Mouse (Mus musculus): Measurements from ENCODE around the gene Glis3. TPM values are rescaled to one million over a fixed set of nuclear protein-coding genes. Genes with fewer than 3 reads are reported as not detected.

Glis3 gene
- polyA plus RNA-seq, 1 experiment from 2014 or later: 1.4 TPM

- Histone ChIP-seq H3K4me2 (replicated peaks) (peak overlapping the region; percentile 82), H3K9ac (peak overlapping the region; percentile 48), H3K27ac (no peak overlapping the region), H3K36me3 (no peaks in the 10 kb centered on the region), H3K4me3 (peak overlapping the region; percentile 46), H3K4me1 (peaks cover 22% of the 10 kb centered on the region), H3K9me3 (no peaks in the 10 kb centered on the region), H3K27me3 (replicated peaks) (peaks cover 33% of the 10 kb centered on the region)
- under 1% methylated on average over 28 of the region's 28 CpGs for WGBS
- no peak; the same call in 1 of the 2 replicates for ATAC-seq (ENCODE audit: low FRiP score, low read depth)
Measured at GRCm38 (mm10) chr19:28679291-28679775, 544 bp downstream of the Glis3 start.

GRCm38 (mm10) chr19:28678646-28679270 lies 1.1 kb downstream of the Glis3 start:
- Histone ChIP-seq H3K9ac (peak overlapping the region; percentile 48; the same call in 1 of the 2 replicates), H3K4me1 (peaks cover 22% of the 10 kb centered on the region), H3K4me3 (peak overlapping the region; percentile 46), H3K4me2 (replicated peaks) (peak overlapping the region; percentile 82), H3K27ac (no peak overlapping the region), H3K36me3 (no peaks in the 10 kb centered on the region), H3K27me3 (replicated peaks) (peaks cover 33% of the 10 kb centered on the region), H3K9me3 (no peaks in the 10 kb centered on the region)
- under 1% methylated on average over 30 of the region's 30 CpGs for WGBS
- no peak for ATAC-seq (ENCODE audit: low FRiP score, low read depth)

- WGBS: under 1% methylated on average over 32 of the region's 32 CpGs
Measured at GRCm38 (mm10) chr19:28677728-28678438, 2.0 kb downstream of the Glis3 start.

GRCm38 (mm10) chr19:28677045-28677727 lies 2.7 kb downstream of the Glis3 start:
- no peaks in the 10 kb centered on the region for H3K36me3 ChIP-seq
- peak overlapping the region; percentile 46; the same call in 1 of the 2 replicates for H3K4me3 ChIP-seq
- WGBS: 26% methylated on average over 8 of the region's 8 CpGs
- no peak overlapping the region for H3K27ac ChIP-seq
- peaks cover 22% of the 10 kb centered on the region for H3K4me1 ChIP-seq
- peak overlapping the region; percentile 82 for H3K4me2 ChIP-seq (replicated peaks)
- peaks cover 33% of the 10 kb centered on the region for H3K27me3 ChIP-seq (replicated peaks)
- no peak overlapping the region for H3K9ac ChIP-seq
- ATAC-seq (ENCODE audit: low FRiP score, low read depth): no peak
- H3K9me3 ChIP-seq: no peaks in the 10 kb centered on the region

More at GRCm38 (mm10) chr19:28677728-28678438, 2.0 kb downstream of the Glis3 start:
- Histone ChIP-seq H3K4me3 (peak overlapping the region; percentile 46), H3K9me3 (no peaks in the 10 kb centered on the region), H3K4me1 (peaks cover 22% of the 10 kb centered on the region), H3K27ac (no peak overlapping the region), H3K27me3 (replicated peaks) (peaks cover 33% of the 10 kb centered on the region), H3K4me2 (replicated peaks) (peak overlapping the region; percentile 82), H3K9ac (peak overlapping the region; percentile 38; the same call in 1 of the 2 replicates), H3K36me3 (no peaks in the 10 kb centered on the region)
- no peak for ATAC-seq (ENCODE audit: low FRiP score, low read depth)

- 94% methylated on average over 9 of the region's 9 CpGs for WGBS
- ATAC-seq (ENCODE audit: low FRiP score, low read depth): no peak
- H3K27me3 ChIP-seq (replicated peaks): 0 out of 2 replicates have a peak, but pooled peaks cover 4% of the 10 kb centered on the region
Measured at GRCm38 (mm10) chr19:28663781-28664180, 16.1 kb downstream of the Glis3 start.

GRCm38 (mm10) chr19:28663148-28663547 lies 16.7 kb downstream of the Glis3 start:
- H3K4me2 ChIP-seq (replicated peaks): no peak overlapping the region
- H3K9ac ChIP-seq: no peak overlapping the region
- H3K36me3 ChIP-seq: no peaks in the 10 kb centered on the region
- H3K27ac ChIP-seq: no peak overlapping the region
- 0 out of 2 replicates have a peak, but pooled peaks cover 4% of the 10 kb centered on the region for H3K27me3 ChIP-seq (replicated peaks)
- 61% methylated on average over 10 of the region's 10 CpGs for WGBS
- no peak for ATAC-seq (ENCODE audit: low FRiP score, low read depth)
- H3K4me1 ChIP-seq: no peaks in the 10 kb centered on the region
- H3K9me3 ChIP-seq: no peaks in the 10 kb centered on the region
- H3K4me3 ChIP-seq: no peak overlapping the region

More at GRCm38 (mm10) chr19:28663781-28664180, 16.1 kb downstream of the Glis3 start:
- H3K27ac ChIP-seq: no peak overlapping the region
- H3K9ac ChIP-seq: no peak overlapping the region
- no peaks in the 10 kb centered on the region for H3K4me1 ChIP-seq
- H3K9me3 ChIP-seq: no peaks in the 10 kb centered on the region
- no peaks in the 10 kb centered on the region for H3K36me3 ChIP-seq
- no peak overlapping the region for H3K4me3 ChIP-seq
- no peak overlapping the region for H3K4me2 ChIP-seq (replicated peaks)

GRCm38 (mm10) chr19:28662474-28662873 lies 17.4 kb downstream of the Glis3 start:
- 74% methylated on average over 8 of the region's 8 CpGs for WGBS
- no peak for ATAC-seq (ENCODE audit: low FRiP score, low read depth)

GRCm38 (mm10) chr19:28660912-28661311 lies 19.0 kb downstream of the Glis3 start:
- ATAC-seq (ENCODE audit: low FRiP score, low read depth): no peak
- no peaks in the 10 kb centered on the region for H3K9me3 ChIP-seq
- no peak overlapping the region for H3K27ac ChIP-seq
- 66% methylated on average over 7 of the region's 7 CpGs for WGBS
- no peaks in the 10 kb centered on the region for H3K36me3 ChIP-seq
- peaks cover 10% of the 10 kb centered on the region; the same call in 1 of the 2 replicates for H3K4me1 ChIP-seq
- H3K4me3 ChIP-seq: no peak overlapping the region
- H3K27me3 ChIP-seq (replicated peaks): 0 out of 2 replicates have a peak, but pooled peaks cover 4% of the 10 kb centered on the region
- no peak overlapping the region for H3K4me2 ChIP-seq (replicated peaks)
- no peak overlapping the region for H3K9ac ChIP-seq

More at GRCm38 (mm10) chr19:28662474-28662873, 17.4 kb downstream of the Glis3 start:
- Histone ChIP-seq H3K36me3 (no peaks in the 10 kb centered on the region), H3K27me3 (replicated peaks) (0 out of 2 replicates have a peak, but pooled peaks cover 4% of the 10 kb centered on the region), H3K27ac (no peak overlapping the region), H3K9me3 (no peaks in the 10 kb centered on the region), H3K9ac (no peak overlapping the region), H3K4me1 (no peaks in the 10 kb centered on the region), H3K4me3 (no peak overlapping the region), H3K4me2 (replicated peaks) (no peak overlapping the region)

GRCm38 (mm10) chr19:28657686-28658195 lies 22.1 kb downstream of the Glis3 start:
- Histone ChIP-seq H3K27ac (no peak overlapping the region), H3K4me2 (replicated peaks) (no peak overlapping the region), H3K4me3 (no peak overlapping the region), H3K9me3 (no peaks in the 10 kb centered on the region), H3K9ac (no peak overlapping the region), H3K4me1 (peaks cover 10% of the 10 kb centered on the region; the same call in 1 of the 2 replicates), H3K36me3 (no peaks in the 10 kb centered on the region), H3K27me3 (replicated peaks) (0 out of 2 replicates have a peak, but pooled peaks cover 4% of the 10 kb centered on the region)
- no peak for ATAC-seq (ENCODE audit: low FRiP score, low read depth)
- WGBS: 45% methylated on average over 5 of the region's 5 CpGs

- Histone ChIP-seq H3K4me1 (peaks cover 10% of the 10 kb centered on the region; the same call in 1 of the 2 replicates), H3K36me3 (no peaks in the 10 kb centered on the region), H3K27me3 (replicated peaks) (no peaks in the 10 kb centered on the region), H3K27ac (no peak overlapping the region), H3K4me3 (no peak overlapping the region), H3K9ac (no peak overlapping the region), H3K9me3 (no peaks in the 10 kb centered on the region), H3K4me2 (replicated peaks) (0 out of 2 replicates have a peak overlapping the region, but pooled peaks have one; percentile 14)
- no peak for ATAC-seq (ENCODE audit: low FRiP score, low read depth)
- WGBS: 16% methylated on average over 6 of the region's 6 CpGs
Measured at GRCm38 (mm10) chr19:28656882-28657281, 23.0 kb downstream of the Glis3 start.

GRCm38 (mm10) chr19:28655166-28655565 lies 24.7 kb downstream of the Glis3 start:
- no peaks in the 10 kb centered on the region for H3K36me3 ChIP-seq
- no peak for ATAC-seq (ENCODE audit: low FRiP score, low read depth)
- H3K4me3 ChIP-seq: no peak overlapping the region
- H3K9ac ChIP-seq: no peak overlapping the region
- no peak overlapping the region for H3K4me2 ChIP-seq (replicated peaks)
- H3K27me3 ChIP-seq (replicated peaks): no peaks in the 10 kb centered on the region
- 81% methylated on average over 7 of the region's 7 CpGs for WGBS
- H3K9me3 ChIP-seq: no peaks in the 10 kb centered on the region
- H3K4me1 ChIP-seq: peaks cover 10% of the 10 kb centered on the region; the same call in 1 of the 2 replicates
- no peak overlapping the region for H3K27ac ChIP-seq

Data from neural tube, embryonic 12.5 days (tissue).